Mouse (Mus musculus) neural tube, embryonic 10.5 days (tissue): ENCODE data around the gene Stpg4.

ENCODE experiments used
- DNase-seq: peaks from one replicate; pipeline ENCODE4 v3.0.0-alpha.2; 2017; ENCODE audit warnings: low spot score; ENCODE audit errors: extremely low spot score

The Stpg4 gene

DNA sequence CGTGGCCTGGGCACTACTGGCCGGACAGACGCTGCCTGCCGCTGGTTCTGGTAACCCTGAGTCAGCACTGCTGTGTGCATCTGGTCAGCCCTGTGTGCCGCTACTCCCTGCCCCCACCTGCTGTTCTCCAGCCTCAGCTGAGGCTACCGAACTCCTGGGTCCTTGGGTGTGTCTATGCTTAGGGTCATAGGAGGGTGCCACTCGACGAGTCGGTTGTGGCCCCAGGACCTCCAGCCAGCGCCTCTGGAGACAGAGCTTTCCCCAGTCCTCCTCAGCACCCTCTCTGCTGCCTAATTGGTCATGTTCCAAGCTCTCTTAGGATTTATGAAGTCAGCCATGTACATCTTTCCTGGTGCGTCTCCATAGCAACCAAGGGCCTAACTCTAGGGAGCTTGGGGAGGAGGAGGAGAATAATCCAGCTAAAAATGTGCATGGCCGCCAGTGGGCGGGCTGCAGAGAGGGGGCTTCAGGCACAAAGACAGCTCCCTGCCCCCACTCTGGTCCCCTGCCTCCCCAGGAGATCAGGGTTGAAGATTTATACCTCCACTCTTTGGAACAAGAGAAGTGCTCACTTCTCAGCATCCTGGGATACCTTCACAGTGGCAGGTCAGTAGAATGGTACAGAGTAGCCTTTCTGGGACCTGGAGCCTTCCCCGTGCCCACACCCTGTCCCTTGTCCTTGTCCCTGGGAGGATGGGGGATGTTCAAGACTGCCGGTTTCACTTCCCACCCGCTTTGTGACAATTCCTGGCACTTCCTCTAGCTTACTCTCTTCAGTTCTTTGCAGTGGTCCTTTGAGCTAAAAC is 49.0 kb downstream of the Stpg4 start:
- DNase-seq = peak; percentile 48

DNA sequence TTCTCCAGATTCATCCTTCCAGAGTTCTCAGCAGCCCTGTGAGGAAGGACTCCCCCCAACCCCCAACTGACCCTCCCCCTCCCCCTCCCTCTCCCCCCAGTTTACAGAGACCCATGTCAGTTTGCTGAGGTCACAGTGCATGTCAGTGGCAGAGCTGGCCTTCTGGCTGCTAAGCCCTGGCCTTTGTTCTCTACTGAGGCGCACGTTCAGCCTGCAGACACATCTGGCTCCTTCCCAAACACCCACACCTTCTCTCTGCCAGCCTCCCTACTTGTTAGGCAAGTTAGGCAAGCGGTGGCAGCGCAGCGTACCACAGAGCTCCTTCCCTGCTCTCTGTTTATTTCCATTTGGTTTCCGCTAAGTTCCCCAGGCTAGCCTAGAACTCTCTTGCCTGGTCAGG is 50.0 kb downstream of the Stpg4 start:
- DNase-seq = no peak

DNA sequence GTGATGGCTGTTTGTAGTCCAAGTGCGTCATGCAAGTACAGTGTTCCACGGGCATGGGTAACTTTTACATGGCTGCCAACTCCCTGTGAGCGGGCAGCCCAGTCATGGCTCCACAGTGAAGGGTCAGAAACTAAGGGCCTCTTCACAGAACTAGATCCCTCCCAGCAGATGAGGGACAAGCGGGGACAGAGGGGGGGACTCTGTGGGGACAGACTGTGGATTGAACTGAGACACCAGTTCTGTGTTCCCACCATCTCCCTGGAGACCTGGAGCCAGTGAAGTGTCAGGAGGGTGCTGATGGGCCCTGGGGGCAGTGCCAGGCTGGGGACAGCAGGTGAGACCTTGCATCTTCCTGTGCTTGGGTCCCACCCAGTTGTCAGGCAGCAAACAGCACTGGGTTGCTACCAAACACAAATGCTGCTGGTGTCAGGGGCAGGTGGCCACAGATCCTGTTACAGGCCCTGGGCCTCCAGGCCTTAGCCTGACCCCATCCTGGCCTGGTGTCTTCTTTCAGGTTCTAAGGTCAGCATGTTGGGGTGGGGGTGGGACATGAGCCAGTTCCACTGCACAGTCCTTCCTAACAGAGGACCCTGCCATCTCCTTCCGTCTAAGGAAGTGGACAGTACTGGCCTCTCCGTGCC is 50.6 kb downstream of the Stpg4 start:
- peak; percentile 55 for DNase-seq

DNA sequence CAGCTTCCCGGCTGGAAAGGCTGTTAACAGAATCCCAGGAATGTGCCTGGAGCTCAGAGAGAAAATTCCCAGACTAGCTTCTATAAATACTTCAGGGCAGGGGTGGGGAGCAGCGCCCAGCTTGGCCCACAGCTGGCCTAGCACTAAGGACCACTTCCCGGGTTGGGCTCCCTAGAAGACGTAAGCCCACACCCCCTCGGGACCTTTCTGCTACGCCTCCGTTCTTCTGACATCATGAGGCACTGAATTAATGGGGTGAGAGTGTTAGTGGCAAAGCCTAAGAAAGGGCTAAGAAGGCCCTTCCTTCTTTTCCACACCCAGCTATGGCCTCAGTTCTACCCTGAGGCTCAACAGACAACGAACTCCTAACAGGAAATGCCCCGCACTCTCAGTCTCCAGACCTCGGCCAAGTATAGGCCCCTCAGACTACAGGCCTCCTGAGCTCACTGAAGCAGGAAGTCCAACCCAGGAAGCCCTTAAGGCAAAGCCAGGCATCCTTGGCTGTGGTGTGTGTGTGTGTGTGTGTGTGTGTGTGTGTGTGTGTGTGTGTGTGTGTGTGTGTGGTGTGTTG is 51.5 kb downstream of the Stpg4 start:
- DNase-seq = no peak

GRCm38 (mm10) chr17:87373327-87373726 is 54.2 kb downstream of the Stpg4 start:
- DNase-seq = no peak

- DNase-seq = no peak
Observed at GRCm38 (mm10) chr17:87372189-87372588, 55.4 kb downstream of the Stpg4 start.

DNA sequence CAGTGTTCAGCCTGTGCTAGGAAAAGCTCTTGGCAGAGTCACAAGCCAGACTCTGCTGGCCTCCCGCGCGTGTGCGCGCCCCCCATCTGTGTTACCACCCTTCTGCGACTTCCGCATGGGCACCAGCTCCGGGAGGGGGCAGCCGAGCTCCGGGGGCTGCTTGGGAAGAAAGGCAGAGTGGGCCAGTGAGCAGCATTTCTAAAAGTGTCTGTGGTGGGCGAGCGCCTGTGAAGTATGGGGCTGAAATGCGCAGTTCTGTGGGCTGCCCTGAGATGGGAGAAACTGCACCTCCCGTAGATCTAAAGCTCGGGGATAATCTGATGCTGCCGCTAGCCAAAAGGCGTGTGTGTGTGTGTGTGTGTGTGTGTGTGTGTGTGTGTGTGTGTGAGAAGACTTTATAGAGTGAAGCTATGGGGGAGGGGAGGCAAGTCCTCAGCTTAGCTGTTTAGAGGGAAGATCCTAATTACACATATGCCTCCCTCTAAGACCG is 58.2 kb downstream of the Stpg4 start:
- DNase-seq = no peak

DNA sequence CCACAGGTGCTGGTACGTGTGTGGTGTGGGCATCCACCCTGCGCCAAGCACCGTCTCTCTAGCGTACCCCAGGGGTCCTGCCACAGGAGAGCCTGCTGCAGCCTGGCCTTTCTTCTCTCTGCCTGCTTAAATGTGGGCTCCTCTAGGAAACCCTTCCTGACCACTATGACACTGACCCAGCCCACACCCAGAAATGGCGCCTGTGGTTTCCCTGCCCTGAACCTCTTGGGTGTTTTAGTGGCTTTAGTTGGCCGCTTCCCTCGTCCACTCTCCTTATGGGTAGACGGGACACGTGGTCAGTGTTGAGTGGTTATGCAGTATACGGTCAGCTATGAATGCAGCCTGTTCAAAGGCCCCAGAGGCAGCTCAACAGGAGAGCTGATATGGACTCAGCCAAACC is 59.1 kb downstream of the Stpg4 start:
- no peak for DNase-seq

- no peak for DNase-seq
Observed at GRCm38 (mm10) chr17:87367640-87368039, 59.9 kb downstream of the Stpg4 start.

DNA sequence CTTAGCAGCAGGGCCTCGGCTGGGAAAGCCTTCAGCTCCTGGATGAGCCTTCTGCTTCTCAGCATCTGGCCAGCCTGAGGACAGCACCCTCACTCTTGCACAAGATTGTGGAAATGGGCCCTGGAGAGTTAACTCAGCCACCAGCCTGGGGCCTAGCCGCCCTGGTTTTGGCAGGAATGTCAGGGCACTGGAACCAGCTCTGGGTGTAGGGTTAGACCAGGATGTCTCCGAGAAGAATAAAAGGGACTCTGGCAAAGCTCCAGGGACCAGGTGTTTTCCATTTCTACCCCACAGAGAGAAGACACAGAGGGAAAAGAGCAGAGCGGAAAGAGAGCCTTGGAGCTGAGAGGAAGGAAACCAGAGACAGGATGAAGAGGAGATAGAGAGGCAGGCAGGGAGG is 60.3 kb downstream of the Stpg4 start:
- DNase-seq = no peak

GRCm38 (mm10) chr17:87366520-87366919 is 61.0 kb downstream of the Stpg4 start:
- no peak for DNase-seq

DNA sequence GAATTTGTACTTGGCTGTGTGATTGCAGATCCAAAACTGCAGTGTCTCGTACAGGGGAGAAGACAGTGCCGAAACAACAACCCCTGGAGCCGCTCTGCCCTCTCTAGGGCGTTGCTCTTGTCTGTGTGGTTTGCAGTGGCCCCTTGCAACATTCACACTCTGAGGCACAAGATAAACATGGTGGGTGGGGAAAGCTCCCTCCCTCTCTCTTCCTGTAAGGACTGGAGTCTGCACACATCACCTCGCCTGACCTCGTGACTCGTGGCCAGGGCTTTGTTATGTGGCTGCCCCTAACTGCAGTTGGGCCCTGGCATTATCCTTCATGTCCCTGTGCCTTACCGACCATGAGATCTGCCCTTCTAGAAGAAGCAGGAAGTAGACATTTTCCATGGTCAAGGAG is 62.3 kb downstream of the Stpg4 start:
- no peak for DNase-seq

GRCm38 (mm10) chr17:87364108-87364507 is 63.4 kb downstream of the Stpg4 start:
- no peak for DNase-seq

- no peak for DNase-seq
Observed at GRCm38 (mm10) chr17:87361132-87361531, 66.4 kb downstream of the Stpg4 start.

- no peak for DNase-seq
Observed at GRCm38 (mm10) chr17:87357506-87357905, 70.0 kb downstream of the Stpg4 start.

DNA sequence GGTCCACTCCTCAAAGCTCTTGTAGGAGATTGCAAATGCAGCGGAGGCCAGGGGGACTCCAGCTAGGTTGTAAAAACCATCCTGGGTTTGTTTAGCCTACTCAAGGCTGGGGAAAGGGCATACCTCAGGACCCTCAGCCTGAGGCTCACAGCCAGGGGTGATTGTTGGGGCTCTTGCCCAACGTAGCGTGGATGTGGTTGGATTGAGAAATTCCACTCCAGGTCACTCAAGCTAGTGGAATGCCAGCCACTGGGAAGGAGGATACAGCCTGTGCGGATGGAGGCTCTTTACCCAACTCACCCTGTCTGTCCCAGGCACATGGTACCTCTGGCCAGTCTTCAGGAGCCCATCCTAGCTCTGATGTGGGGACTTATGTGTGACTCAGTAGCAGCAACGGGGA is 71.3 kb downstream of the Stpg4 start:
- no peak for DNase-seq

DNA sequence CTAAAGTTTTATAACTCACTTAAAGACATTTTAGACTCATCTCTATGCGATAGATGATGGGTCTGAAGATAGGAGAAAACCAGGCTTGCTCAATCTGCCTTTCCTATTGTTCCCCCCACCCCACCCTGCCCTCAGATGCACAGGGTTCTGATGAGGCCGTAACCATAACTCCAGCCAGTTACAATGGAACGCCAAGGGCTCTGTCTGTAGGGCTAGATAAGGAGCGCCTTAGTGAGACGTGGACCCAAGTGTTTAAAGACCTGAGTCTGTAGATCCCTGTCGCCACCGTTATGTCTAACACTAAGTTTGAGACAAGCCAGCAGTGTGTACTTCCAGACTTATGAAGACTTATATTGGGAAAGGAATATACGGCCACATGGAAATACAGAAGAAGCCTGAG is 72.1 kb downstream of the Stpg4 start:
- no peak for DNase-seq

DNA sequence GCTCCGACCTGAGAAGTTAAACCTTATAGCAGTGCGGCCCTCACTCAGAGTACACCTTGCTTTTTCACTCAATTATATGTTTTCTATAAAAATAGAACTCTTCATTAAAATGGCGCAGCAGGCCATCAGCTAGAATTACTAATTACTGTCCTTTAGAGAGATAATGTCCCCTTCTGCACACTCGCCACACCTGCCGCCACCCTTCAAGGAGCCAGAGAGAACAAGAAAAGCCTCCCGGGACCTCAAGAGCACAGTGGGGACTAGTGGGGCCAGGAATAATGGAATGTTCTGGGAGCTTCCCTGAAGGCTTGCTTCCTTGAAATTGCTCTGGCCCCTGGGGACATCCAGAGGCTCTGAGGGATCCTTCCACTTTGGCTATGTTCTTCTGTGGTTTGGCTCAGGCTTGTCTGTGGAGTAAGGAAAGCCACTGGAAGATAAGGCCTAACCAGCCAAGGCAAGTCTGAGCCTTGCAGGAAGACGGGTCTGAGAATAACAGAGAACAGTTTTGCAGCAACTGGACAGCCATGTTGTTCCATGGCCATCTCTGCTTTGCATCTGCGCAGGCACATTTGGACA is 73.7 kb downstream of the Stpg4 start:
- no peak for DNase-seq

DNA sequence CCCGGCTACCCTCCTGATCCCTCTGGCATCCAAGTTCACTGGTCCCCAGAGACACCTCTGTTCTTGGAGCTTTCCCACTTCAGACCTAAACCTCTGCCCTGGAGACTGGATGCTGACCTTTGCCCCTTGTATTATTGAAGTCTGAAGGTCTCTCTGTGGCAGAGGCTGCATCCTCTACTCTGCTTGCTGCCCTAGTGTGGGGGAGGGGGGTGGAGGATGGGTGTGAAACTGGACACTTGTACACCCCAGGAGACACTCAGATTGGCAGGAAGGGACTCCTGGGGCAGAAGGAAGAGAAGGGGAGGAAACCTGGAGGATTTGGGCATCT is 74.7 kb downstream of the Stpg4 start:
- peak; percentile 40 for DNase-seq

- DNase-seq = peak; percentile 47
Observed at GRCm38 (mm10) chr17:87352106-87352897, 75.2 kb downstream of the Stpg4 start.
